Mouse (Mus musculus): ENCODE data around the gene Prr7. TPM values are rescaled to one million over a fixed set of nuclear protein-coding genes. Genes with fewer than 3 reads are reported as not detected.

Gene Prr7
- polyA plus RNA-seq (2016; fragmentation: Nextera tagmentation; extraction: Ambion mirVana), result 0.69 and 0.87 TPM in 2 replicates

DNA sequence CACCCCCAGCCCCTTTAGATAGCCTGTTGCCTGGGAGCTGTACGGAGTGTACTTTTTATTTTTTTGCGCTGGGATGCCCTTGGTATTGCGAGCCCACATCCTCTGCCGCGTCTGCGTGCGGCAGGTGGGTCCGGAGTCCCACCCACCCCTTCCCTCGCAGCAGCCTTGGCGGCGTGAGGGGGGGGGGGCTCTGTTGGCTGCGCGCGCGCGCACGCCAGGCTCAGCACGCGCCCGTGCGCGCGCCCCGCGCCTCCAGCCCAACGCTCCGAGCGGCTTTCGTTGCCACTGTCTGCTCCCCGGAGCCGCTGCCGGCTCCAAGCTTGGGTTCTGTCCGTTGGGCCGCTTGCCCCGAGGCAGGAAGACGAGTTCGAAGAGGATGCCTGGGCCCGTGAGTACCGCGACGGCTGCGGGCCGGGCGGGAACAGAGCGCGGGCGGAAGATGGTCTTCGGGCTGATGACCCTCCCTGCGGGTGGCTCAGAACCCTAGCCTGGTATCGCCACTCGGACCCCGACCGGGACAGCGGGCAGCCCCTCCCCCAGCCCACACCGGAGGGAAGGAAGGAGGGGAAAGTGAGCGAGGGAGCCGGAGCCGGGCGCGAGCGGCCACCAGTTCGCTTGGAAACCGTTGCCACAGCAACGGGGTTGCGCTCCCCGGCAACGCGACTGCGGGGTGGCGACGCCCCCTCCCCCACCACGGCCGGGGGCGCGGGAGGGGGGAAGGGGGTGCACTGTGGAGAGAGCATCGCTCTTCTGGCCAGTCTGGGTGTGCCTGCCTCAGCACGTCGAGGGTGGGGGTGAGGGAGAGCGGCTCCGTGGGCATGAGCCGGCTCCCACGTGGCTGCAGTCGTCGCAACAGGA lies at the start of gene Prr7:
TSS of gene Prr7 (plus strand) at position 241 of the 858 bp plus-strand sequence.
- Histone ChIP-seq H3K36me3 (peaks cover 34% of the 10 kb centered on the region), H3K4me3 (peak within 1 kb of the TSS; percentile 77), H3K9me3 (replicated peaks) (no peaks in the 10 kb centered on the region), H3K4me1 (peaks cover 71% of the 10 kb centered on the region), H3K27ac (replicated peaks) (peak within 1 kb of the TSS; percentile 98), H3K27me3 (ENCODE audit: low read depth, poor library complexity, severe bottlenecking) (peaks cover 7% of the 10 kb centered on the region; the same call in 1 of the 2 replicates)
- WGBS, result 0% methylated on average over 81 of the region's 84 CpGs
- DNase-seq (ENCODE audit: low spot score), result peak; percentile 91

DNA sequence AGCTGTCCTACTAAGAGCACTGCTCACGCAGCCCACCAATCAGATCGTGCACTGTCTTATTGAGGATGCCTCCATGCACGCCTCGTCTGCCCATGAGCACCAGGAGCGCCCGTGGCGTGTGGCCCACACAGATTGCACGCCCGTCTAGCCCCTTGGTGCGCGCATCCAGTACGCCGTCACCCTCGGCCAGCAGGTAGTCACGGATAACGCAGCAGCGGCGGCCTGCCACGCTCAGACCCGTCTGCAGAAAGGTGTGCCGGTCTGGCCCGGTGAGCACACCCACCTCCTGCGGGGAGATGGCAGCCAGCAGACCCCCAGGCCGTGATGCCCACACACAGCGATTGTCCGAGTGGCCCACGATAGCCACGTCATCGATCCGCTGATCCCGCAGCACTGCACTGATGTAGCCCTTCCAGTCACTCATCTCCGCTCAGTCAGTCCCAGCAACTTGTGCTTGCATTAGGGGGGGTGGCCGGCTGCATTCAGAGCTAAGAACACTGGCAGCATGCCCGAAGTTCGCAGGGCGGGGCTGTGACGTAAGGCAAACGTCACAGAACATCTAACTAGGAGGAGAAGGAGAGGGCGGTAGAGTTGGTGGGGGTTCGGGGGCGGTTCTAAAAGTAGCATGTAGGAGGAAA lies 49.2 kb upstream of the Prr7 start, which contains the start of gene Pfn3:
TSS of gene Pfn3 (minus strand) at position 490 of the 638 bp plus-strand sequence.
- Histone ChIP-seq H3K4me1 (peaks cover 15% of the 10 kb centered on the region), H3K9me3 (replicated peaks) (no peaks in the 10 kb centered on the region), H3K27ac (replicated peaks) (no peak within 1 kb of the TSS; the same call in 1 of the 2 replicates), H3K4me3 (peak within 1 kb of the TSS; percentile 52), H3K27me3 (ENCODE audit: low read depth, poor library complexity, severe bottlenecking) (peaks cover 67% of the 10 kb centered on the region), H3K36me3 (no peaks in the 10 kb centered on the region)
- WGBS, result 10% methylated on average over 41 of the region's 41 CpGs
- peak; percentile 58 for DNase-seq (ENCODE audit: low spot score)

DNA sequence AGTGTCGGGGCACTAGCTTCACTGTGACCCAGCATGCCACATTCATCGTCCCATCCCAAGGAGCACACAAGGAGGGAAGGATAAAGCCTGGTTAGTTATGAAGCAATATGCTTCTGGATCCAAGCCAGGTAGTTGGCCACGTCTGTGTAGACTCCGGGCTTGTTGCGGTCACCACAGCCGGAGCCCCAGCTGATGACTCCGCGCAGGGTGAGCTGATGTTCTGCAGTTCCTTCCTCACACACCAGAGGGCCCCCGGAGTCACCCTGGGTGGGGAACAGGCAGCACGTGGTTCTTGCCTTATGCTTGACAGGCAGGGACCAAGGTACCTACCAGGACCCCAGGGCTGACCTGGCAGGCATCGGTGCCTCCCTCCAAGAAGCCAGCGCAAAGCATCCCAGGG lies 46.1 kb upstream of the Prr7 start:
- no peaks in the 10 kb centered on the region for H3K36me3 ChIP-seq
- 14% methylated on average over 12 of the region's 12 CpGs for WGBS
- H3K4me1 ChIP-seq, result peaks cover 33% of the 10 kb centered on the region
- H3K27me3 ChIP-seq (ENCODE audit: low read depth, poor library complexity, severe bottlenecking), result peaks cover 89% of the 10 kb centered on the region
- no peaks in the 10 kb centered on the region for H3K9me3 ChIP-seq (replicated peaks)
- DNase-seq (ENCODE audit: low spot score), result peak; percentile 82
- no peak overlapping the region for H3K4me3 ChIP-seq
- H3K27ac ChIP-seq (replicated peaks), result no peak overlapping the region

DNA sequence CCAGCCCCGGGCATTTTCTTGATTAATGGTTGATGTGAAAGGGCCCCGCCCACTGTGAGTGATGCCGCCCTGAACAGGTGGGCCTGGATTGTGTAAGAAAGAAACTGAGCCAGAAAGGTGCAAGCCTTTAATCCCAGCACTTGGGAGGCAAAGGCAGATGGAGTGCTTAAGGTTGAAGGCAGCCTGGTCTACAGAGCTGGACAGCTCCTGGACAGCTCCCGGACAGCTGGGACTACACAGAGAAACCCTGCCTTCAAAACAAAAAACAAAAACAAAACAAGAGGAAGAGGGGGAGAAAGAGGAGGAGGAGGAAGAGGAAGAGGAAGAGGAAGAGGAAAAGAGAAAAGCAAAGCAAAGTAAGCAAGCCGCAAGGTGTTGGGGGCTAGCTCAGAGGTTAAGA lies 44.9 kb upstream of the Prr7 start:
- peaks cover 33% of the 10 kb centered on the region for H3K4me1 ChIP-seq
- H3K27me3 ChIP-seq (ENCODE audit: low read depth, poor library complexity, severe bottlenecking), result peaks cover 81% of the 10 kb centered on the region
- H3K9me3 ChIP-seq (replicated peaks), result no peaks in the 10 kb centered on the region
- H3K4me3 ChIP-seq, result no peak overlapping the region
- H3K27ac ChIP-seq (replicated peaks), result no peak overlapping the region
- no peak for DNase-seq (ENCODE audit: low spot score)
- WGBS, result 87% methylated on average over 5 of the region's 5 CpGs
- H3K36me3 ChIP-seq, result no peaks in the 10 kb centered on the region

DNA sequence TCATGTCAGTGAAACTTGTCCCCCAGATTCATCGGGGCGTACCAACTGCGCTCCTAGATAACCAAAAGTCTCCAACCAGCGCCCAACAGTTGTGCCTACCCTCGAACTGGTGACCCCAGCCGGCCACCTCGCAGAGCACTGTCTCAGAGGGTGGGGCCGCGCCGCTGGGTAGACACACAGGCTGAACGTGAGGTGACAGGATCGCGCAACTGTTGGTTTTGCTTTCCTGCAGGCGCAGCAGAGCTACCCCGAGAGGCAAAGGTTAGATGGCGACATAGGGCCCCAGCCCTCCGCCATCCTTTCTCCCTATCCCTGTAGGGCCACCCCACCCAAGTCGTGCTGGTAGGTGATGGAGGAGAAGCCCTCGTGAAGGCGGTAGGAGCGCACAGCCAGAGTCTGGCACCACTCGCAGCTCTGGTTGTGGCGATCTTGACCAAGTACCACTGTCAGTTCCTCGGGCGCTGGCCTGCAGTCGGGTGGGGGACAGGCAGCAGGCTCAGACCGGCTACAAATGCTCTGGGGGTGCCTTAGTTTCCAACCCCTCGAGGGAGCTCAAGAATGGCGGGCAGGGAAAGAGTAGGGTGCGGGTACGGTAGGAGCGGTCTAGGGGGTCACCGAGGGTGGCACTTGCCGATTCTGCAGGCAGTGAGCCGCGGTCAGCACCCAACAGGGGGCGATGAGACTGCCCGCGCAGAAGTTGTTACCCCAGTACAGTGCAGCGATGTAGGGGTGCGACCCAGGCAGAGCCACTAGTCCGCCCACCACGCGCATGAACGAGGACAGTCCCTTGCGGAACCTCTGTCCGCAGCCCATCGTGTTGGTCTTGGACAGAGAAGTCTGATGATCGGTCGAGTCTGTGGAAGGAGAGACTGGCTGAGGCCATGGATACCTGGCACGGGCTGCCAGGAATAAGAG lies 43.8 kb upstream of the Prr7 start:
- Histone ChIP-seq H3K36me3 (no peaks in the 10 kb centered on the region), H3K9me3 (replicated peaks) (no peaks in the 10 kb centered on the region), H3K4me3 (peak overlapping the region; percentile 39; the same call in 1 of the 2 replicates), H3K27ac (replicated peaks) (no peak overlapping the region; the same call in 1 of the 2 replicates), H3K4me1 (peaks cover 26% of the 10 kb centered on the region), H3K27me3 (ENCODE audit: low read depth, poor library complexity, severe bottlenecking) (peaks cover 70% of the 10 kb centered on the region)
- DNase-seq (ENCODE audit: low spot score), result no peak
- WGBS, result 34% methylated on average over 51 of the region's 51 CpGs

DNA sequence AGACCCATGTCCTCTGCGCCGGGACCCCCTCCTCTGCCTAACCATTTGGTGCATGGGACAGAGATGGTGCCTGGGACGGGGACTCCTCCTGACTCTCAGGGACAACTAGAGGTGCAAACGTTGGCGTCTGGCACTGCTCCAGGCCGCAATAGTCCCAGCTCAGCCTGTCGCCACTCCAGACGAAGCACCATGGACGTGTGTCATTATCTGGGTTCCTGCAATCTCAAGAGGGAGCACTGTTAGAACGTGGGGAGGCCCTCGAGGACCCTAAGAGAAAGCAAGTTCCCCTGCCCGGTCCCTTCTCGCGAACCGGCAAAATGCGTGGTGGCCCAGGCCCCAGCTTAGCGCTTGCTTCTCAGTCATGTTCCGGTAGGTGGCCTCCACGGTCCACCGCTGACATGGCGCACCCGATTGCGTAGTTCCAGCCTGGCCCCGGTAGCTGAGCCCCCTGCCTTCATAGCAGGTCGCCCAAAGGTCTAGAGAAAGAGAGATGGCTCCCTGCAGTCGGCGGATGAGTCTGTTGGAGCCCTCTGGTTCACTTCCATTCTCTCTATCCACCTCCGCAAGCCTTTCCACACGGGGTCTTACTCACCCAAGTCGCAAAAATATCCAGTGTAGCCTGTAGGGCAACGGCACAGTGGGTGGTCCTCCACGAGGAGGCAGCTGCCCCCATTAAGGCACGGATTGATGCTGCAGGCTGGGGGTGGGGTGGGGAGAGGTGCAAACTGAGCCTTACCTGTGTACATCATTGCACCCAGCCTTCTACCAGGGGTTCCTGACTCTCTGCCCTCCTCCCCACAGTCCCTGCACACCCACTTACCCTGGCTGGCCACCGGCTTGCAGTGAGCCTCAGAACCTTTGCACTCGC lies 42.9 kb upstream of the Prr7 start:
- Histone ChIP-seq H3K27me3 (ENCODE audit: low read depth, poor library complexity, severe bottlenecking) (peaks cover 65% of the 10 kb centered on the region), H3K9me3 (replicated peaks) (no peaks in the 10 kb centered on the region), H3K4me1 (peaks cover 25% of the 10 kb centered on the region), H3K27ac (replicated peaks) (no peak overlapping the region; the same call in 1 of the 2 replicates), H3K36me3 (no peaks in the 10 kb centered on the region), H3K4me3 (peak overlapping the region; percentile 39)
- 18% methylated on average over 35 of the region's 35 CpGs for WGBS
- DNase-seq (ENCODE audit: low spot score), result peak; percentile 72

DNA sequence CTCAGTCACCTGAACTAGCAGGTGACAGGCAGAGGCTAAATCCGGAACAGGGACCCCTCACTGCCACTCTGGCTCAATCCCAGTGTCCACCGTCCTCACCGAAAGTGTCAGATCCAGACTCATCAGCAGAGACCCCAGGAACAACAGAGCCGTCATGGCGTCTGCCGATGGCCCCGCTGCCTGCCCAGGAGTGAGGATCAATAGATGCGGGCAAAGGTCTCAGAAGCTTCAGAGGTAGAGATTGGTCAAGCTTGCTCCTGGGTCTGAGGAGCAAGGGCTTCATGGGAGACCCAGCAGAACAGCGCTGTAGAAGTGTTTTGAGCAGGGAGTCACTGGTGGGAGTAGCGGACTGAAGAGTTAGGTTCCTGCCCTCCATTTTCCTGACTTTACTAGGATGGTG lies 37.5 kb upstream of the Prr7 start, which contains the start of gene F12:
TSS of gene F12 (minus strand) at position 181 of the 400 bp plus-strand sequence.
- WGBS, result 91% methylated on average over 10 of the region's 10 CpGs
- H3K36me3 ChIP-seq, result no peaks in the 10 kb centered on the region
- peaks cover 3% of the 10 kb centered on the region for H3K4me1 ChIP-seq
- no peak for DNase-seq (ENCODE audit: low spot score)
- H3K4me3 ChIP-seq, result no peak within 1 kb of the TSS
- peaks cover 17% of the 10 kb centered on the region for H3K27me3 ChIP-seq (ENCODE audit: low read depth, poor library complexity, severe bottlenecking)
- H3K9me3 ChIP-seq (replicated peaks), result no peaks in the 10 kb centered on the region
- H3K27ac ChIP-seq (replicated peaks), result no peak within 1 kb of the TSS

DNA sequence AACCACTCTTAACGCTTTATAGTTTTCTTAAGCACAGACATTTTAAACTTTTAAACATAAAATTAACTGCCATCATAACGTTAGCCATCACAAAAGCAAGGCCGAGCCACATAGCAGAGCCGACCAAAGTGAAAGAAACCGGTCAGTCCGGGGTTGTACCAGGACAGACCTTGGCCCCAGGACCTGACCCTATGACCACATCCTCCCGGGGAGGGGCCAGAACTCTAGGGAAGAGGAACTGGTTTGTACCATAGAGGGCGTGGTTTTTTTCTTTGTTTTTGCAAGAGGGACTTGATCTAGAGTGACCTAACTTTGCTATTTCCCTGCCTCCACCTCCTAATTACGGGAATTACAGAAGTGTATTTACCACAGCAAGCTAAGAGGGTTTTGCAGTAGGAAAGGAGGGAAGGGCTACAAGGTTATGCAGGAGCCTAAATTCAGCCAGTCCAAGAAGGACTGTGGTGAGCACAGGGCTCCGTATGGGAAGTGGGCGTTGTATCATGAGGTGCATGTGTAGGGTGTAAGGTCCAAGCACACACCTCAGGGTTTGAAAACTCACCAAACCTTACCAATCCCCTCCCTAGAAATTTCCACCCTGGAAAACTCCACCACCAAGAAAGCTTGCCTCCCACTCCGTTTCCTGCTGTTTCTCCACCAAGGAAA lies 34.7 kb upstream of the Prr7 start:
- no peak overlapping the region for H3K4me3 ChIP-seq
- H3K36me3 ChIP-seq, result no peaks in the 10 kb centered on the region
- H3K4me1 ChIP-seq, result no peaks in the 10 kb centered on the region
- DNase-seq (ENCODE audit: low spot score), result no peak
- 0 out of 2 replicates have a peak, but pooled peaks cover 6% of the 10 kb centered on the region for H3K9me3 ChIP-seq (replicated peaks)
- no peaks in the 10 kb centered on the region for H3K27me3 ChIP-seq (ENCODE audit: low read depth, poor library complexity, severe bottlenecking)
- no peak overlapping the region for H3K27ac ChIP-seq (replicated peaks)
- 78% methylated on average over 12 of the region's 12 CpGs for WGBS

DNA sequence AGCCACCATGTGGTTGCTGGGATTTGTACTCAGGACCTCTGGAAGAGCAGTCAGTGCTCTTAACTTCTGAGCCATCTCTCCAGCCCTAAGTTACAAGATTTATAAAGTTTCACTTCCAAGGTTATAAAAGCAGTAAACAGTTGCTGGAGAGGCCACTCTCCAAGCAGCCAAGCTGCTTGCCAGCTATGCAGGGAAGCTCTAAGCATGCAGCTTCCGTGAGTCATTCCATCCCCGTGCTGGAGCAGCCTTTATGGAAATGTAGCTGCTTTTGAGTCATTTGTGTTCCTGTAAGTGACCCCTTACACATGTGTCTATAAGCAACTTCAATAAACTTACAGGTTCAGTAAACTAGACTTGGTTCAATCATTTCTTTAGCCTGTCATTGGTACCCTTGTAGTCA lies 33.5 kb upstream of the Prr7 start:
- DNase-seq (ENCODE audit: low spot score), result no peak
- H3K36me3 ChIP-seq, result no peaks in the 10 kb centered on the region
- H3K4me1 ChIP-seq, result no peaks in the 10 kb centered on the region
- no peak overlapping the region for H3K27ac ChIP-seq (replicated peaks)
- H3K4me3 ChIP-seq, result no peak overlapping the region
- H3K27me3 ChIP-seq (ENCODE audit: low read depth, poor library complexity, severe bottlenecking), result no peaks in the 10 kb centered on the region
- 92% methylated on average over 2 of the region's 2 CpGs for WGBS
- H3K9me3 ChIP-seq (replicated peaks), result 0 out of 2 replicates have a peak, but pooled peaks cover 6% of the 10 kb centered on the region

DNA sequence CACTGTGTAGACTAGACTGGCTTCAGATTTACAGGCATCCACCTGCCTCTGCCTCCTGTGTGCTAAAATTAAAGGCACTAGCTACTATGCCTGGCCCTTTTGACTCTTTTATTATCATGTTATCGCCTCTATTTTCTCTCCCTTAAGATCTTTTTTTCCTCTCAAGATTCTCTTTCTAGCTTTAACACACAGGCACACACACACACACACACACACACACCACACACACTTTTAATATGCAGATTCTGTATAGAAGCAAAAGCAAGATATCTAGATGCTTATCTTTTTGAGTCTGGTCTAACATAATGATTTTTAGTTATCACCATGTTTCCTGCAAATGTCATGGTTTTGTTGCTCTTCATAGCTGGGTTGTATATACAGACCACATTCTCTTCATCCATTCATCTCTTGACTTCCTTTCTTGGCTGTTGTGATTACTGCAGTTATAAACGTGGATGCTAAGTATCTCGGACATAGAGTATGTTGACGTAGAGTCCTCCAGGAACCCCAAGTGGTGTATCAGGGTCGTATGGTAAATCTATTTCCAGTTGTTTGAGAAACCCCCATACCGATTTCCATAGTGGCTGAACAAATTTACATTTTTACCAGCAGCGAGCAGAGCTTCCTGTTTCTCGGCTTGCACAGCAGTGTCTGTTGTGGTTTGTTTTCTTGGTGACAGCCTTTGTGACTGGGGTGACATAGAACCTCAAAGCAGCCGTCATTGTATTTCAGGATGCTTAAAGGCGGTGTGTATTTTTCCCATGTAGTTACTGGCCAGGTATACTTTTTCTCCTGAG lies 32.0 kb upstream of the Prr7 start:
- no peak for DNase-seq (ENCODE audit: low spot score)
- H3K4me1 ChIP-seq, result no peaks in the 10 kb centered on the region
- no peak overlapping the region for H3K27ac ChIP-seq (replicated peaks)
- H3K9me3 ChIP-seq (replicated peaks), result peaks cover 6% of the 10 kb centered on the region; the same call in 1 of the 2 replicates
- no peak overlapping the region for H3K4me3 ChIP-seq
- H3K27me3 ChIP-seq (ENCODE audit: low read depth, poor library complexity, severe bottlenecking), result no peaks in the 10 kb centered on the region
- 79% methylated on average over 10 of the region's 10 CpGs for WGBS
- no peaks in the 10 kb centered on the region for H3K36me3 ChIP-seq

All from midbrain, embryonic 10.5 days (tissue).